Mouse (Mus musculus) midbrain, embryonic 11.5 days (tissue): ENCODE results near the gene Rabl2. TPM values are rescaled to one million over a fixed set of nuclear protein-coding genes. Genes with fewer than 3 reads are reported as not detected.

Experiments used
- ATAC-seq: fragments of 200-750 bp; cut with Nextera tagmentation; 2 replicates; pipeline ENCODE4 v1.8.0; 2017; ENCODE audit warnings: moderate TSS enrichment, moderate library complexity; ENCODE audit not compliant: low FRiP score
- DNase-seq: peaks from one replicate; pipeline ENCODE4 v3.0.0; 2015; ENCODE audit warnings: low spot score; ENCODE audit errors: missing footprints
- H3K27ac ChIP-seq: fragments of 300-500 bp; sonication (generic); 2 replicates; pipeline ENCODE4 v1.5.1; 2014; ENCODE audit warnings: low read depth, low read length
- H3K27me3 ChIP-seq: fragments of 300-500 bp; sonication (generic); 2 replicates; pipeline ENCODE4 v1.6.1; 2014; ENCODE audit warnings: mild to moderate bottlenecking, low read length, moderate library complexity, mixed read lengths; ENCODE audit not compliant: control insufficient read depth, insufficient read depth
- H3K36me3 ChIP-seq: fragments of 300-500 bp; sonication (generic); 2 replicates; pipeline ENCODE4 v1.6.1; 2014; ENCODE audit warnings: mild to moderate bottlenecking, low read length, moderate library complexity, mixed read lengths; ENCODE audit not compliant: control insufficient read depth, insufficient read depth
- H3K4me1 ChIP-seq: fragments of 300-500 bp; sonication (generic); 2 replicates; pipeline ENCODE4 v1.6.1; 2014; ENCODE audit warnings: low read length; ENCODE audit not compliant: control insufficient read depth, insufficient read depth
- H3K4me2 ChIP-seq: fragments of 300-500 bp; sonication (generic); 2 replicates; pipeline ENCODE4 v1.6.1; 2014; ENCODE audit warnings: mild to moderate bottlenecking, moderate library complexity
- H3K4me3 ChIP-seq: fragments of 300-500 bp; sonication (generic); 2 replicates; pipeline ENCODE4 v1.5.1; 2014; ENCODE audit warnings: low read depth, low read length
- H3K9ac ChIP-seq: fragments of 300-500 bp; sonication (generic); 2 replicates; pipeline ENCODE4 v1.6.1; 2014; ENCODE audit warnings: low read length
- H3K9me3 ChIP-seq: fragments of 300-500 bp; sonication (generic); 2 replicates; pipeline ENCODE4 v1.6.1; 2016; ENCODE audit warnings: low read length; ENCODE audit not compliant: control insufficient read depth
- WGBS: fragments of 180-500 bp; shearing (Covaris S2); extraction: QIAGEN DNeasy Blood & Tissue Kit; methylation state at CpG from one replicate; pipeline ENCODE4 v1.1.7; 2014; 5-methylcytosine and 5-hydroxymethylcytosine counted together
- polyA plus RNA-seq: library from polyadenylated mRNA; unstranded; fragments of >200 nt; fragmentation: Nextera tagmentation; extraction: Ambion mirVana; gene quantifications from 2 replicates; pipeline ENCODE4 v1.2.1, GENCODE M21; 2014

Rabl2 gene
- polyA plus RNA-seq, 1 experiment from 2014 or later, result 84.3 TPM

DNA sequence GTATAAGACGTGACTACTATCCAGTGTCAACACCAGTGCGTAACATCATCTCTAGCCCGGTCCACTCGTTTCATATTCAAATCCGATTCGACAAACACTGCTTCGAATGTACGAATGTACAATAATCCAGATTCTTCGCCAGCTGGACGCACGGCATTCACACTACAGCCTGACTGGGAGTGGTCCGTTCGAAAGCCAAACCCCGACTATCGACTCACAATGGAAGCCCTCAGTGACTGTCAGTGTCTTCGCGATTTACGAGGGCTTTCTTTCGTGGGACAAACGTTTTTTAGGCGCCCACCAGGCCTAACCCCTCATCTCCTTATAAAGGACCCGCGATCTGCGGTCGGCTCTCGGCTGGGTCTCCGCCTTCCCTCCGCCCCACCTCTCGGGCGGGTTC lies 406 bp downstream of the Rabl2 start:
- Histone ChIP-seq H3K36me3 (no peaks in the 10 kb centered on the region), H3K27me3 (no peaks in the 10 kb centered on the region), H3K9ac (peak overlapping the region; percentile 75), H3K9me3 (no peaks in the 10 kb centered on the region), H3K4me1 (peaks cover 15% of the 10 kb centered on the region), H3K27ac (peak overlapping the region; percentile 71; the same call in 1 of the 2 replicates), H3K4me3 (peak overlapping the region; percentile 76), H3K4me2 (peak overlapping the region; percentile 75)
- DNase-seq, result no peak
- ATAC-seq, result peak; percentile 31
- 4% methylated on average over 30 of the region's 30 CpGs for WGBS

DNA sequence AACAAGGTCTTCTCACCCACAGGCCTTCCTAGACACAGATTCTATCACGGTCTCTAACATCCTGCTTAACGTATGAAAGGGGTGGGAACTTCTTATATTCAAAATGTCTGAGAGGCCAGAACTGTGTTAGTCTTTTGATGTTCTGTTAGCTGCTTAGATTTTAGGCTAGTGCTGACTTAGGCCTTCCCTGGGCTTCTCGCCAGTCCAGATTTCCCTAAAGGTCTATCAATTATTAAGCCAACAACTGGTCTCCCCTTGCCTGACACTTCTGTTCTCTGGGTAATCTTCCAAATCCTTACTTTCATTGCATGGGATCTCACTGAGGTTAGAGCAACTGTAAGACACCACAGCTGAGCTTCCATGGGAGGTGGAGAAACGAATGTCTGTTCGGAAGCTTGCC lies 2.6 kb downstream of the Rabl2 start:
- no peak overlapping the region for H3K27ac ChIP-seq

DNA sequence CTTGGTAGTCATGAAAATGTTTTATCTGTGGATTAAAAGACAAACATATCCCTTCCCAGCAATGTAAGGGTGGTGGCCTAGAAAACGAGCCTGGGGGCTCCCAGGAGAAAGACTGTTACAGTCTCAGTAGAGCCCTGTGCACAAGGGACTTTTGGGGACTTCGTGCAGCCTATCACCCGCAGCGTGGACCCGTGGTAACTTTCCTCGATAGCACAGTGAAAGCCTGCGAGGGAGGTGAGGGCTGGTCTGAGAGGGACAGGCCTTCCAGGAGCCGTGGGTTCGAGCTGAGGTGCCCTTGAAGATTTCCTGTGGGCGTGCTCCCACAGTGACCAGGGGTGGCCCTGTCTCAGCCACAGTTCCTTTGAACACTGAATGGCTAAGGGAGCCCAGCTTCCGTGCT lies 6.1 kb downstream of the Rabl2 start:
- Histone ChIP-seq H3K9ac (no peak overlapping the region), H3K4me2 (no peak overlapping the region), H3K36me3 (no peaks in the 10 kb centered on the region; the same call in 1 of the 2 replicates), H3K4me1 (peaks cover 4% of the 10 kb centered on the region), H3K4me3 (no peak overlapping the region), H3K27me3 (no peaks in the 10 kb centered on the region), H3K9me3 (no peaks in the 10 kb centered on the region), H3K27ac (no peak overlapping the region)
- 93% methylated on average over 11 of the region's 11 CpGs for WGBS
- no peak for ATAC-seq
- peak; percentile 79 for DNase-seq

More for the DNA sequence above, 2.6 kb downstream of the Rabl2 start:
- Histone ChIP-seq H3K4me3 (no peak overlapping the region), H3K4me1 (peaks cover 15% of the 10 kb centered on the region), H3K9me3 (no peaks in the 10 kb centered on the region), H3K36me3 (no peaks in the 10 kb centered on the region), H3K4me2 (no peak overlapping the region), H3K9ac (no peak overlapping the region), H3K27me3 (no peaks in the 10 kb centered on the region)
- 89% methylated on average over 5 of the region's 5 CpGs for WGBS
- no peak for DNase-seq
- ATAC-seq, result no peak

- no peak overlapping the region for H3K4me2 ChIP-seq
- no peaks in the 10 kb centered on the region; the same call in 1 of the 2 replicates for H3K4me1 ChIP-seq
- DNase-seq (peak; percentile 76), ATAC-seq (no peak)
- H3K9ac ChIP-seq, result no peak overlapping the region
- no peak overlapping the region for H3K27ac ChIP-seq
- H3K9me3 ChIP-seq, result no peaks in the 10 kb centered on the region
- no peaks in the 10 kb centered on the region; the same call in 1 of the 2 replicates for H3K36me3 ChIP-seq
- H3K4me3 ChIP-seq, result no peak overlapping the region
- H3K27me3 ChIP-seq, result no peaks in the 10 kb centered on the region
- WGBS, result 91% methylated on average over 5 of the region's 5 CpGs
These were observed 6.6 kb downstream of the Rabl2 start for GRCm38 (mm10) chr15:89585101-89585500.

DNA sequence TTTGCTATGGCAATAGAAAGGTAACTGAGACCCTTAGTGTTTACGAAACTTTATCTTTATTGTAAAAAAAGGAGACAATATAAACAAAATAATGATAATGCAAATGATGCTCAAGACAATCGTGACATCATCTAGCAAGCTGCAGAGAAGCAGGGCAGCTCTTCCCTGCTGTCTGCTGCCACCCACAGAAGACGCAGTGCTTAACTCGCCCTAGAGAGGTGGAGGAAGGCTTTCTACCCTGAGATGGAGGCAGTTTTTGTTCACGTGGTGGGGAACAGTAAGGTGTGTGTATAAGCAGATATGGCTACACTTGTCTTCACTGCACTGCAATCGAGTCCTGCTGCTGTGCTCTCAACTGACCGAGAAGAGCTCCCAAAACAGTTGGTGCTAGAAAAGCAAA lies 9.2 kb downstream of the Rabl2 start:
- H3K4me2 ChIP-seq, result no peak overlapping the region
- H3K4me1 ChIP-seq, result no peaks in the 10 kb centered on the region
- no peaks in the 10 kb centered on the region for H3K9me3 ChIP-seq
- no peak overlapping the region for H3K27ac ChIP-seq
- H3K36me3 ChIP-seq, result no peaks in the 10 kb centered on the region; the same call in 1 of the 2 replicates
- ATAC-seq (no peak), DNase-seq (no peak)
- H3K4me3 ChIP-seq, result no peak overlapping the region
- no peak overlapping the region for H3K9ac ChIP-seq
- WGBS, result 91% methylated on average over 7 of the region's 7 CpGs
- H3K27me3 ChIP-seq, result no peaks in the 10 kb centered on the region

DNA sequence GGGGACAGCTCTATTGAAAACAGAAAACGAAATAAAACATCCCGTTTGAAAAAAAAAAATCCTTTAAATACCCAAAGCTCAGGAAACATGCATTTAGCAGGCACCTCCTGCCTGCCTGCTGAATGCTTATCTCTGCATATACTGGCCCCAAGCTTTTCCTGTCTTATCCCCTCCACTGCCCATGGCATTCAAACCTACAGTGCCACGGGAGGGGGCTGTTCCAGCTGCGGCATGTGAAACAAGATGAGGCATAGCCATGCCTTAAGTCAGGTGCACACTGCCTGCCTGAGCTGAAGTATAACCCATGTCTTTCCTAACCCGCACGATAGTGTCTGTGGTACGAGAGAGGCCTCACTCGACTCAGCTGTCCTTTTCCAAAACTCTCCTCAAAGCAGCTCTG lies 19.6 kb downstream of the Rabl2 start:
- no peaks in the 10 kb centered on the region for H3K9me3 ChIP-seq
- no peak overlapping the region for H3K27ac ChIP-seq
- no peak overlapping the region for H3K4me2 ChIP-seq
- no peaks in the 10 kb centered on the region for H3K36me3 ChIP-seq
- DNase-seq, result no peak
- WGBS, result 76% methylated on average over 8 of the region's 8 CpGs
- no peaks in the 10 kb centered on the region for H3K4me1 ChIP-seq
- no peak for ATAC-seq
- no peak overlapping the region for H3K4me3 ChIP-seq
- H3K27me3 ChIP-seq, result no peaks in the 10 kb centered on the region
- no peak overlapping the region for H3K9ac ChIP-seq

DNA sequence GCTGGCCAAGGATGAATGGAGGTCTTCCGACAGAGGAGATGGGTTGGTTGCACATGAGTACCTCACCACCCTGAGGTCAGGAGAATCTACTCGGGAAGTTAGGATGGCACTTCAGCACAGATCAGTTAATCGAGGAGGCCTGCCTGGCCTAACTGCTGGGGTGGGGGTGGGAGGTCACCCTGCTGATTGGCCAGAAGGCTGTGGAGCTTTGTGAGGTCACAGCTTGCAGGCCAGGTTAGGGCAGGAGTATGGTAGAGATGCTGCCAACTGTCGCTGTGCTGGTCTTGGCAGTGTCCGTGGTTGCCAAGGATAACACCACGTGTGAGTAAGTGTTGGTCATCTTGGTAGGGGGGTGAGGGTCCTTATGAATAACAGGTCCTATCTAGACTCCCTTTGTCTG lies 23.6 kb downstream of the Rabl2 start, which contains the start of gene Acr:
Gene Acr (plus strand): TSS at position 213 of the 400 bp plus-strand sequence.
- no peak for ATAC-seq
- Histone ChIP-seq H3K4me3 (no peak within 1 kb of the TSS), H3K9ac (no peak within 1 kb of the TSS), H3K9me3 (no peaks in the 10 kb centered on the region), H3K4me1 (no peaks in the 10 kb centered on the region), H3K4me2 (no peak within 1 kb of the TSS), H3K27me3 (no peaks in the 10 kb centered on the region), H3K27ac (no peak within 1 kb of the TSS), H3K36me3 (no peaks in the 10 kb centered on the region)
- DNase-seq, result no peak
- WGBS, result 86% methylated on average over 6 of the region's 6 CpGs

GRCm38 (mm10) chr15:89559202-89559731 lies 32.5 kb downstream of the Rabl2 start:
- Histone ChIP-seq H3K27ac (no peak overlapping the region), H3K9me3 (no peaks in the 10 kb centered on the region), H3K4me1 (peaks cover 16% of the 10 kb centered on the region), H3K4me3 (no peak overlapping the region), H3K9ac (no peak overlapping the region), H3K36me3 (no peaks in the 10 kb centered on the region), H3K27me3 (peaks cover 33% of the 10 kb centered on the region), H3K4me2 (no peak overlapping the region)
- DNase-seq (no peak), ATAC-seq (no peak)
- WGBS, result 32% methylated on average over 10 of the region's 10 CpGs

GRCm38 (mm10) chr15:89557996-89558390 lies 33.7 kb downstream of the Rabl2 start:
- Histone ChIP-seq H3K4me2 (peak overlapping the region; percentile 28), H3K27me3 (peaks cover 33% of the 10 kb centered on the region), H3K4me1 (peaks cover 16% of the 10 kb centered on the region), H3K9me3 (no peaks in the 10 kb centered on the region), H3K4me3 (peak overlapping the region; percentile 5; the same call in 1 of the 2 replicates), H3K27ac (no peak overlapping the region), H3K9ac (no peak overlapping the region), H3K36me3 (no peaks in the 10 kb centered on the region)
- WGBS, result 2% methylated on average over 34 of the region's 34 CpGs
- DNase-seq (no peak), ATAC-seq (0 out of 2 replicates have a peak, but pooled peaks have one; percentile 12)
